Mouse (Mus musculus) liver, embryonic 14.5 days (tissue): Measurements from ENCODE around the gene Fmo1. TPM values are rescaled to one million over a fixed set of nuclear protein-coding genes. Genes with fewer than 3 reads are reported as not detected.
A peak's percentile ranks its signal among the peaks of the same experiment; 100 is the strongest.

Experiments used
- ATAC-seq: fragments of 200-750 bp; cut with Nextera tagmentation; 2 replicates; pipeline ENCODE4 v1.8.0; 2017; ENCODE audit warnings: moderate number of reproducible peaks, mild to moderate bottlenecking, moderate library complexity; ENCODE audit not compliant: insufficient read depth
- DNase-seq, 3 experiments: peaks; one replicate each; pipeline ENCODE4 v3.0.0-alpha.2; 2012 to 2013; ENCODE audit warnings: low read depth in 3 of 3, low spot score in 3 of 3
- H3K27ac ChIP-seq: fragments of 300-500 bp; sonication (generic); 2 replicates; pipeline ENCODE4 v1.5.1; 2014; ENCODE audit warnings: moderate library complexity, mild to moderate bottlenecking, control low read depth, inconsistent platforms
- H3K27me3 ChIP-seq: fragments of 300-500 bp; sonication (generic); 2 replicates; pipeline ENCODE4 v1.6.1; 2014; ENCODE audit warnings: mild to moderate bottlenecking, low read length, moderate library complexity; ENCODE audit not compliant: control insufficient read depth, insufficient read depth
- H3K36me3 ChIP-seq: fragments of 300-500 bp; sonication (generic); replicated peaks from 2 replicates; pipeline ENCODE4 v1.6.1; 2014; ENCODE audit warnings: low read depth; ENCODE audit not compliant: control insufficient read depth, insufficient read depth
- H3K4me1 ChIP-seq, 2 experiments: fragments of 200-500 bp in 1 of 2; fragments of 300-500 bp in 1 of 2; sonication (generic) in 1 of 2; replicated peaks; 2 replicates each; pipeline ENCODE4 v1.6.1; 2012 to 2014; ENCODE audit warnings: antibody characterized with exemption in 1 of 2, inconsistent platforms in 1 of 2, low read length in 1 of 2; ENCODE audit not compliant: control insufficient read depth in 2 of 2, insufficient read depth in 2 of 2
- H3K4me2 ChIP-seq: fragments of 300-500 bp; sonication (generic); 2 replicates; pipeline ENCODE4 v1.6.1; 2014; ENCODE audit warnings: low read depth, mild to moderate bottlenecking, control low read depth, moderate library complexity
- H3K4me3 ChIP-seq, 2 experiments: fragments of 200-500 bp in 1 of 2; fragments of 300-500 bp in 1 of 2; sonication (generic) in 1 of 2; 2 replicates each; pipeline ENCODE4 v1.5.1; 2012 to 2014; ENCODE audit warnings: low read depth in 2 of 2, low read length in 2 of 2, mild to moderate bottlenecking in 2 of 2, control low read depth in 1 of 2, inconsistent platforms in 1 of 2, moderate library complexity in 1 of 2; ENCODE audit not compliant: insufficient read depth in 1 of 2
- H3K9ac ChIP-seq: fragments of 300-500 bp; sonication (generic); replicated peaks from 2 replicates; pipeline ENCODE4 v1.6.1; 2014; ENCODE audit warnings: mild to moderate bottlenecking, control low read depth, moderate library complexity
- H3K9me3 ChIP-seq: fragments of 300-500 bp; sonication (generic); 2 replicates; pipeline ENCODE4 v1.6.1; 2016; ENCODE audit warnings: low read length, mixed read lengths; ENCODE audit not compliant: control insufficient read depth
- CTCF ChIP-seq: IDR thresholded peaks from 2 replicates; pipeline ENCODE4 v1.5.1; 2016; ENCODE audit warnings: antibody characterized with exemption, low read depth, control low read depth
- EP300 ChIP-seq: IDR thresholded peaks from 2 replicates; pipeline ENCODE4 v1.6.1; 2016; ENCODE audit warnings: antibody characterized with exemption, low read depth
- WGBS: fragments of 180-500 bp; shearing (Covaris S2); extraction: QIAGEN DNeasy Blood & Tissue Kit; methylation state at CpG from one replicate; pipeline ENCODE4 v1.1.7; 2014; ENCODE audit not compliant: insufficient replicate concordance; 5-methylcytosine and 5-hydroxymethylcytosine counted together
- polyA plus RNA-seq, 2 experiments: library from polyadenylated mRNA; depleted of rRNA in 1 of 2; stranded (reverse) in 1 of 2; unstranded in 1 of 2; fragments of >200 nt; fragmentation: Nextera tagmentation in 1 of 2; extraction: Ambion mirVana in 1 of 2; gene quantifications; 2 replicates each; pipeline versions ENCODE4 v1.2.1 to v1.2.3; 2012 to 2014

Gene Fmo1
- polyA plus RNA-seq, 2 experiments: 13.6 to 13.7 TPM

- no peaks in the 10 kb centered on the region for H3K9me3 ChIP-seq
- no peaks in the 10 kb centered on the region for H3K27me3 ChIP-seq
- no peaks in the 10 kb centered on the region for H3K36me3 ChIP-seq
- no peak overlapping the region for H3K4me3 ChIP-seq
- H3K27ac ChIP-seq: no peak overlapping the region
- no peak for ATAC-seq
- H3K4me1 ChIP-seq: peaks cover 0 to 11% of the 10 kb centered on the region in 2 experiments; a peak in 2 of 4 replicates
- H3K4me2 ChIP-seq: no peak overlapping the region
- WGBS: 55% methylated on average over 7 of the region's 7 CpGs
- no peak for TF ChIP-seq EP300
- TF ChIP-seq CTCF: no peak
- no peak for DNase-seq
- no peak overlapping the region for H3K9ac ChIP-seq
Measured at GRCm38 (mm10) chr1:162870978-162871377, 4.6 kb upstream of the Fmo1 start.

GRCm38 (mm10) chr1:162867396-162867795, 986 bp upstream of the Fmo1 start:
- no peak for ATAC-seq
- DNase-seq: no peak
- Histone ChIP-seq H3K27ac (no peak overlapping the region), H3K4me2 (no peak overlapping the region), H3K4me1 (peaks cover 0 to 14% of the 10 kb centered on the region in 2 experiments; a peak in 2 of 4 replicates), H3K9me3 (no peaks in the 10 kb centered on the region), H3K4me3 (no peak overlapping the region), H3K9ac (no peak overlapping the region), H3K27me3 (no peaks in the 10 kb centered on the region), H3K36me3 (no peaks in the 10 kb centered on the region)
- 56% methylated on average over 4 of the region's 4 CpGs for WGBS
- no peak for TF ChIP-seq CTCF
- TF ChIP-seq EP300: no peak

GRCm38 (mm10) chr1:162865493-162865830, 948 bp downstream of the Fmo1 start:
- ATAC-seq: no peak
- Histone ChIP-seq H3K9ac (no peak overlapping the region), H3K4me3 (no peak overlapping the region), H3K36me3 (no peaks in the 10 kb centered on the region), H3K4me2 (peak overlapping the region; percentile 27), H3K27me3 (no peaks in the 10 kb centered on the region), H3K27ac (no peak overlapping the region), H3K4me1 (peaks cover 0 to 6% of the 10 kb centered on the region in 2 experiments; a peak in 2 of 4 replicates), H3K9me3 (no peaks in the 10 kb centered on the region)
- no peak for TF ChIP-seq EP300
- no peak for TF ChIP-seq CTCF
- 36% methylated on average over 3 of the region's 3 CpGs for WGBS
- no peak for DNase-seq

- no peak for ATAC-seq
- Histone ChIP-seq H3K27ac (no peak overlapping the region), H3K9me3 (no peaks in the 10 kb centered on the region), H3K9ac (no peak overlapping the region), H3K4me2 (peak overlapping the region; percentile 27), H3K36me3 (no peaks in the 10 kb centered on the region), H3K27me3 (no peaks in the 10 kb centered on the region), H3K4me1 (peaks cover 0 to 6% of the 10 kb centered on the region in 2 experiments; a peak in 2 of 4 replicates), H3K4me3 (no peak overlapping the region)
- no peak for DNase-seq
- no peak for TF ChIP-seq CTCF
- no peak for TF ChIP-seq EP300
- 62% methylated on average over 8 of the region's 8 CpGs for WGBS
Measured at GRCm38 (mm10) chr1:162864816-162865492, 1.5 kb downstream of the Fmo1 start.

- WGBS: 71% methylated on average over 5 of the region's 5 CpGs
- TF ChIP-seq EP300 (no peak), CTCF (no peak)
- Histone ChIP-seq H3K4me2 (no peak overlapping the region), H3K27ac (no peak overlapping the region), H3K4me1 (peaks cover 0 to 6% of the 10 kb centered on the region in 2 experiments; a peak in 2 of 4 replicates), H3K4me3 (no peak overlapping the region), H3K9ac (no peak overlapping the region), H3K36me3 (no peaks in the 10 kb centered on the region), H3K9me3 (no peaks in the 10 kb centered on the region), H3K27me3 (no peaks in the 10 kb centered on the region)
- DNase-seq (no peak), ATAC-seq (no peak)
Measured at GRCm38 (mm10) chr1:162864279-162864678, 2.1 kb downstream of the Fmo1 start.
